ENCODE assay signal across 26 mouse cellular contexts in the genomic region with DNA sequence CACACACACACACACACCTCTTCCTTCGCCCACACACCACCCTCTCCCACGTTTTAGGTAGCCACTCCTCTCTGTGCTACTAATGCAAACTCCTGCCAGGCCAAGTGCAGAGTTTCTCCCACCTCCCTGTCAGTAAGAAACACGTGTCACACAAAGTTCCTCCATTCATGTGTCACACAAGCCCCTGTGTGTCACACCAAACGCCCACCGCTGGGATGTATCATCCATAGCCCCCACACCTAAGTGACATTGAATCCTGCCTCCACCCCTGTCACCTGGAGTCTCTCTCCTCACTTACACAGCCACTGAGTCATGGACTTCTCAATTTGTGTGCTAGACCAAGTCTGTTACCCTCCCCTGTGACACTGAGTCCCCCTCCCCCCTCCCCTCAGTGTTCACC. TPM values are rescaled to one million over a fixed set of nuclear protein-coding genes. Genes with fewer than 3 reads are reported as not detected.
"Had no signal": no experiment of that assay in that cellular context is flagged by ENCODE, and none has a peak within 500 bp of the region (broad histone marks: within the 10 kb centered on the region; RNA-seq: fewer than 3 reads in every experiment).

No protein-coding gene starts in this region.

- H3K4me3 ChIP-seq: gastrocnemius, adult 2 months; heart, embryonic 10.5 days; heart, embryonic 12.5 days; hindbrain, embryonic 10.5 days; hindbrain, embryonic 12.5 days; intestine, embryonic 15.5 days; layer of hippocampus, adult 2 months; limb, embryonic 10.5 days; limb, embryonic 12.5 days; liver, embryonic 13.5 days had no signal

- H3K4me2 ChIP-seq: heart, embryonic 12.5 days; hindbrain, embryonic 12.5 days; hindbrain, embryonic 14.5 days; intestine, embryonic 15.5 days; limb, embryonic 12.5 days; liver, embryonic 13.5 days had no signal

- ATAC-seq: hindbrain, embryonic 16.5 days; inflammation-experienced regulatory T-cells, adult 6 months; intestine, embryonic 15.5 days; intestine, postnatal 0 days had no signal

- H3K9me3 ChIP-seq: heart, embryonic 10.5 days; heart, embryonic 12.5 days; hindbrain, embryonic 10.5 days; hindbrain, embryonic 12.5 days; intestine, embryonic 15.5 days; limb, embryonic 10.5 days; limb, embryonic 12.5 days; liver, embryonic 13.5 days had no signal

- DNase-seq: gastrocnemius, adult 2 months; gastrocnemius, postnatal 10 days; gastrocnemius, postnatal 25 days; heart, adult 18-20 months; heart, postnatal 10 days; heart, postnatal 4 days; kidney, adult 18-20 months; kidney, adult 8-10 months; kidney, postnatal 10 days; kidney, postnatal 25 days; kidney, postnatal 4 days; liver; liver, embryonic 13.5 days had no signal

- H3K4me1 ChIP-seq: heart, embryonic 12.5 days; hindbrain, embryonic 12.5 days; intestine, embryonic 15.5 days; limb, embryonic 12.5 days; liver, embryonic 13.5 days had no signal

- H3K27me3 ChIP-seq: heart, embryonic 12.5 days; hindbrain, embryonic 12.5 days; intestine, embryonic 15.5 days; limb, embryonic 12.5 days; liver, embryonic 13.5 days had no signal

- H3K27ac ChIP-seq: gastrocnemius, adult 2 months; heart, embryonic 10.5 days; hindbrain, embryonic 10.5 days; hindbrain, embryonic 12.5 days; hindbrain, embryonic 14.5 days; intestine, embryonic 15.5 days; layer of hippocampus, adult 2 months; limb, embryonic 10.5 days; limb, embryonic 12.5 days; liver, embryonic 13.5 days had no signal

- H3K9ac ChIP-seq: heart, embryonic 12.5 days; hindbrain, embryonic 12.5 days; hindbrain, embryonic 14.5 days; intestine, embryonic 15.5 days; limb, embryonic 12.5 days; liver, embryonic 13.5 days had no signal

RNA-seq across cellular contexts. Expression of gene Rtl1, which starts 17.9 kb away (rescaled TPM):
- total RNA-seq: gastrocnemius, adult 2 months; gastrocnemius, postnatal 25 days; granulocyte monocyte progenitor cell, adult 5-6 weeks had no signal
- polyA plus RNA-seq: inflammation-experienced regulatory T-cells, adult 6 months had no signal
